Mouse (Mus musculus) yolk sac, embryonic 10.5 days (tissue): Measurements from ENCODE around the gene 4430402I18Rik.
A peak's percentile ranks its signal among the peaks of the same experiment; 100 is the strongest.

Source experiments
- DNase-seq: peaks from one replicate; pipeline ENCODE4 v3.0.0-alpha.2; 2017; ENCODE audit warnings: low spot score

The 4430402I18Rik gene

DNA sequence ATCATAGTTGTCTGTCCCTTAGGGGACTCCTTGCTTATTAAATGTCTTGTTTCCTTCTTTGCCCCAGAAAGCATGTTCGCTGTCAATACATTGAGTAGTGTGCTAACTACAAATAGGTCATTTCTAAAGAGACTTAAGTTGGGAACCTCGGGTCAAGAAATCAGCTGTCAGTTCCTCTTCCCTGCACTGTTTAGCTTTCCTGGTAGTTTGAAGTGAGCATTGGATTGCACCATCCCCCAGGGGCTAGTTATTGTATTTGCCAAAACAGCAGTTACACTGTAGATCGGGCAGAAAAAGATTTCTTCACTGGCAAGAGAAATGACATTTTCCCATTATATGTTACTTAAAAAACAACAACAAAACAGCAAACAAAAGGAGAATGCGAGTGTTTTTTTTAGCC lies 578 bp upstream of the 4430402I18Rik start:
- DNase-seq = no peak

DNA sequence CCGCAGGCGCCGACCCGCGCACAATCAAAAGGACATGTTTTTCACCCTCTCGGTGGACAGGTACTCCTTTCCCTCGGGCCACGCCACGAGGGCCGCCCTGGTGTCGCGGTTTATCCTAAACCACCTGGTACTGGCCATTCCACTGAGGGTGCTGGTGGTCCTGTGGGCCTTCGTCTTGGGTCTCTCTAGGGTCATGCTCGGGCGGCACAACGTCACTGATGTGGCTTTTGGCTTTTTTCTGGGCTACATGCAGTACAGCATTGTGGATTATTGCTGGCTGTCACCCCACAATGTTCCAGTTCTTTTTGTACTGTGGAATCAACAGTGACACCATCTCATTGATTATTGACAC lies 3.1 kb downstream of the 4430402I18Rik start:
- DNase-seq = no peak

DNA sequence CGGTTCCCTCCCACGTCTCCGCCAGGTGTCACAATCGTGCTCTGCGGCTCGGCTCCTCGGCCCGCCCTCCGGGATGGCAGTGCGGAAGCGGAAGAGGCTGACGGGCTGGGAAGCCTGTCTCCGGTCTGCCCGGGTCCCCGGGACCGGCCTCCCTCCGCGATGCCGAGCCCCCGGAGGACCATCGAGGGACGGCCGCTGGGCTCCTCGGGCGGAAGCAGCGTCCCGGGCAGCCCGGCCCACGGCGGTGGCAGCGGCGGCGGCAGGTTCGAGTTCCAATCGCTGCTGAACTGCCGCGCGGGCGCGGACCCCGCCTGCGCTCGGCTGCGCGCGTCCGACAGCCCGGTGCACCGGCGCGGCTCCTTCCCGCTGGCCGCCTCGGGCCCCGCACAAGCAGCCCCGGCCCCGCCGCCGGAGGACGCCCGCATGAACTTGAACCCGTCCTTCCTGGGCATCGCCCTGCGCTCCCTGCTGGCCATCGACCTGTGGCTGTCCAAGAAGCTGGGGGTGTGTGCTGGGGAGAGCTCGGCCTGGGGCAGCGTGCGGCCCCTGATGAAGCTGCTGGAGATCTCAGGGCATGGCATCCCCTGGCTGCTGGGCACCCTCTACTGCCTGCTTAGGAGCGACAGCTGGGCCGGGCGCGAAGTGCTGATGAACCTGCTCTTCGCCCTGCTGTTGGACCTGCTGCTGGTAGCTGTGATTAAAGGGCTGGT lies 3.6 kb downstream of the 4430402I18Rik start, which contains the start of gene Plpp6:
Gene Plpp6, plus strand, starts transcription at position 112 of the 710 bp plus-strand sequence.
- peak; percentile 81 for DNase-seq

- no peak for DNase-seq
Observed at GRCm38 (mm10) chr19:28963513-28963841, 4.1 kb downstream of the 4430402I18Rik start.

DNA sequence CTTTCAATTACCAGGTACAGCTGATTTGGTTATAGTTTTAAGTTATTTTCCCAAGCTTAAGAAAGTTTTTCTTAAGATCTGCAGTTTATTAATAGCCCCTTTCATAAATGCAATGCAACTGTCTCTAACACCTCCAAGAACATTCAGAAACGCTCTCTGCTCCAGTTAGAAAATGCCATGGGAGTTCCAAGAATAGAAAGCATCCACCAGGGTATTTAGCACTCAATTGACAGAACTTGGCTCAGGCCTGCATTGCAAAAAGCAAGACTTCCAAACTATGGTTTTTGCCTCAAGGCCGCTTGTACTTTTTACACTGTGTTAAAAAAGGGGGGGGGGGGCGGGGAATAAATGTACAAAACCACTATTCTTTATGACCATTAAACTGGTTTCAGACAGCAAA lies 4.5 kb downstream of the 4430402I18Rik start:
- DNase-seq = no peak

- no peak for DNase-seq
Observed at GRCm38 (mm10) chr19:28951251-28951650, 16.3 kb downstream of the 4430402I18Rik start.

GRCm38 (mm10) chr19:28947311-28947710 lies 20.3 kb downstream of the 4430402I18Rik start:
- no peak for DNase-seq

DNA sequence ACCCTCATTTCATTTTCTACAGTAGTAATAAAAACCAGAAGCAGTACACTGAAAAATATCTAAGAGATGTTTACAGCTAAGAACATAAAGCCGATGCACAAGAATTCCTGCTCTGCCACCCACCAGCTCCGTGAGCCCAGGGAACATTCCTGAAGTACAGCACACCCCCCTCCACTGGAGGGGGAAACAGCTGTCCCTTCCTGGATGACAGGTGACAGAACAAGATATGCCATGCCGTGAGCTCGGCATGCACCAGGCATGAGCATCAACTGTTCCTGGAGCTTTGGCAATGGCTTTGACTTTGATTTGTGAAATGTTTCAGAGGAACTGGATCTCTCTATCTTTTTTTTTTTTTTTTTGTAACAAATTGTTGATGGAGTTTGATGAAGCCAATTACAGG lies 20.8 kb downstream of the 4430402I18Rik start:
- DNase-seq = no peak

DNA sequence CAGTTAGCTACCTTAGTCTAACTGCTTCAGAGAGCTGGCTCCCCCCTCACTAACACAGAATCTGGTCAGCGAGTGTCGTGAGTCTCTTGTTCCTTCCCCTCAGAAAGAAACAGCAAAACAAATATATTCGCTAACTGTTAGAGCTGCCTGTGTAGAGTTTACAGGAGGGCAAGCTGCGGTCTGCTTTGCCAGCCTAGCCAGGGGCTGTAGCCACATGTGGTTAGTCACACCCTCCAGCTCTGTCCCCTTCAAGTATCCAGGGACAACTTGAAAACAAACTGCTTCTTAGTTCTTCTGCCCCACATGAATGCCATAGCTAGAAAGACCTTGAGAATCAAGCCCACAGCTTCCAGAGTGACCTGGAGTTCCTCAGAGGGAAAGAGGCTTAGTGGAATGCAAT lies 26.3 kb downstream of the 4430402I18Rik start:
- no peak for DNase-seq

DNA sequence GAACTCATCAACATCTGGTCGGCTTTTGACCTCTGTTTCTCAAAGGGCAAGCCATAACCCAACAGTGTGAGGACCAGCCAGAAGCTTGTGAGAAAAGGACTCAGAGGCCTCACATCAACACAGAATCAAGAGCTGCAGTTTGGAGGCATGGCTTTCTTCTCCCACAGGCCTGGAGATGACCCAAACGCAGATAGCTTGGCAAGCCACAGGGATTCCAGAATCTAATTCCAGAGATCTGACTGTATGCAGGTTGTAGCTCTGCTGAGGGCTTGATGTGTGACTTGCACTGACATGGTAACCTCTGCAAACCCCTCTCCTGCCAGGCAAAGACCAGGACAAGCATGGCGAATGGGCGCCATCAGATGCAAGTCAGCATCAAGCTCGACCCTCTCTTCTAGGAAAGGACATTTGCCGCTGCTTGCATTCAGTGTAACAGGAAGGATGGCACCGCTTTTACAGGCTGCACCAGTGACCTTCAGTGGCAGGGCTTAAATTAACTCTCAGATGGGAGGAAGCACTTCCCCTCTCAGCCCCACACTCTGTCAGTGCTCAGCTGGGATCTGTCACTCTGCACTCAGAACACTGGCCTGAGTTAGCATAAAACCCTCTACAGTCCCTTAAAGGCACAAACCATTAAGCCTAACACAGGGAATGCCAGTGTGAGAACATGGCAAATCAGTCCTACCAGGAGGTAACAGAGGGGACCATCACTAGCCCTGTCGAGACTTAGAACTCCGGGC lies 27.3 kb downstream of the 4430402I18Rik start:
- no peak for DNase-seq

DNA sequence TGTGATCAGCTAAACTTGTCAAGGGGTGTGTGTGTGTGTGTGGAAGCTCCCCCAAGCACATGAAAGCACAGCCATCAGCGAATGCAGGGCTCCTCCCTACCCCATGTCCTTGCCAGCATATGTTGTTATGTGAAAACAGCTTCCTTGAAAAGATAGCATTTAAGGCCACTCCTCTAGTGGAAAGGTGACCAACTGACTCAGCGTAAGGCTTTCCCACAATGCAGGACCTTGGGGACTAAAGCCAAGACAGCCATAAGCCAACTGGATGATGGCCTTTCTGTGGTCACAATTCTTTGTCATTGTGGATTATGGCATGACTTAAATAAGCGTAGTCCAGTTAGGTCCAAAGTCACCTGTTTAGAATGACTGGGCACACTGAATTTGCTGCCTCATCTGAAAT lies 32.7 kb downstream of the 4430402I18Rik start:
- no peak for DNase-seq

DNA sequence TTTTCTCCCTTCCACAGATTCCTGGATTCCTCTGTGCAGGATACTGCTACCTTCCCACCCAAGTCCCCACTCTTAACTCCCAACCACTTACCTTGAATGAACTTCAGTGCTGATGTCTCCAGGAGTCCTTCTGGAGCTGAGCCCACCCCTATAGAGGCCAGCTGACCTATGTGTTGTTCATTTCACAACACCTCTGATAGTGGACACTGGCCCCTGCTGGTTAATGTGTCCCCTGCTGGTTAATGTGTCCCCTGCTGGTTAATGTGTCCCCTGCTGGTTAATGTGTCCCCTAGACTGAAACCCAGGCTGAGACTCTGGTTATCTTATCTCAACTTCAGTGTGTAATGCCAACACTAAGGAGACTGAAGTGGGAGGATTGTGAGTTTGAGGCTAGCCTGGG lies 38.6 kb downstream of the 4430402I18Rik start:
- DNase-seq = peak; percentile 77

GRCm38 (mm10) chr19:28927396-28927795 lies 40.2 kb downstream of the 4430402I18Rik start:
- peak; percentile 54 for DNase-seq

- DNase-seq = no peak
Observed at GRCm38 (mm10) chr19:28926366-28926765, 41.2 kb downstream of the 4430402I18Rik start.

DNA sequence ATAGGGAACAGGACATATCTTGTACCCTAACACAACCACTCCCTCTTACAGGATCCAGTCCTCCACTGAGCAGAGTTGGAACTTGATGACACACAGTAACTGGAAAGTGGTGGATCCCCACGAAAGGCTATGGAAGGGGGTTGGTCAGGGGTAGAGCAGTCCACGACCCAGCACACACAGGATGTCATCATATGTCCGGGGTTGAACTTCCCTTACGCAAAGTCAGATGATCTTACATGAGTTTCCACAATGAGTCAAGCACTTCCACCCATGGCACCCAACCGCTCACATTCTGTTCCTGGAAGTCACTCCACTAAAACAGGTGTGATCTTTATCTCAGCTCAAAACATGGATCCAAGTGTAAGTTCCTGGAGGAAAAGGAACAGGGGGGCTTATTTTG lies 49.8 kb downstream of the 4430402I18Rik start:
- peak; percentile 33 for DNase-seq

DNA sequence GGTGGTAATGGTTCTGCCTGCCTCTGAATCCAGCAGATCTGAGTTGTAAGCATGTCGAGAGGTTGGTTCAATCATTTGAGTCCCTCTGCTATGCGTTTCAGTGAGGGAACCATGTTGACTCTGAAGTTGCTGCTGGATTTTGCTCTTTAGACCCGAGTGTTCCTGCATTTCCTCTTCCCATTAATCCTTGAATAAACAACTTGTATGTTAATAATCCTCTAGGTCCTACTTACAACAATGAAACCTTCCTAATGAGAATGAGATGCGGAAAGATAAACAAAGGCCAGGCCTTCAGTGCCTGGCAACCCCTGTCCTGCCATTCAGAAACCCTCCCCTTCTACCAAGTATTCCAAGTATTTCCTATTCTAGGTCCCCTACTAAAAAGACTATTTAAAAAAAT lies 51.1 kb downstream of the 4430402I18Rik start:
- DNase-seq = peak; percentile 61

GRCm38 (mm10) chr19:28915602-28916250 lies 51.9 kb downstream of the 4430402I18Rik start:
- DNase-seq = no peak

DNA sequence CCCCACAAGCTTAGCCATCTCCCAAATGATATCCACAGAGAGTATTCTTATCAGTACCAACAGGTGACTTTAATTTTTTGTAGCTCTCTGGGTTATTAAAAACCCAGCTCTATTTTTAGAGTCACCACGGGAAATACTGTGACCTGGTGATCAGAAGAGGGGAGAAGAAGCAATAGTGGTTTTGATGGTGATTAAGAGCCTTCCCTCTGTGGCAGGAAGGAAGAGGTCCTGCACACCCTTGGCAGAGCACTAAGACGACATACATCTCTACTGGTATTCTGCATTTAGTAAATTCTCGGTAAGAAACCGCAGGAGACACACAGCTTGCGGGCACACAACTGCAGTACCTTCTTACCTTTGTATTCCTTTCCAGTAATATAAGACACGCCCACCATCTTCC lies 53.0 kb downstream of the 4430402I18Rik start:
- no peak for DNase-seq

- no peak for DNase-seq
Observed at GRCm38 (mm10) chr19:28908693-28909092, 58.9 kb downstream of the 4430402I18Rik start.

GRCm38 (mm10) chr19:28908186-28908585 lies 59.4 kb downstream of the 4430402I18Rik start:
- no peak for DNase-seq

GRCm38 (mm10) chr19:28903536-28904119 lies 64.0 kb downstream of the 4430402I18Rik start:
- no peak for DNase-seq

DNA sequence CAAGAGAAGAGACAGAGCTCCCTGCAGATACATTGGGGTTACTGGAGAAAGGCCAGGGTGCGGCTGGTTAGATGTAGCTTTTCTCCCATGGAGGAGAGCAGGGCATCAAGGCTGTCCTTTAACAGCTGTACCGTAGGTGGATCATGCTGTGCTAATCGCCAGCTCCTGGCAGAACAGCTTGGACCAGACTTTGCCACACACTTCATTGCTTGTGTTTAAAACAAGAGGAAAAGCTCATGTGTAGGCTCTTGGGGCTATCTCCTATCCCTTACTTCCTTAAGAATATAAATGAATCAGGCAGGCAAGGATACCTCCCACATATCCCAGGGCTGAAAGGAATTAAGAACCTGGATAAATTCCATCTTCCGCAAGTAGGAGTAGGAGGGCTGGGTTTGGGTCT lies 64.8 kb downstream of the 4430402I18Rik start:
- DNase-seq = no peak

DNA sequence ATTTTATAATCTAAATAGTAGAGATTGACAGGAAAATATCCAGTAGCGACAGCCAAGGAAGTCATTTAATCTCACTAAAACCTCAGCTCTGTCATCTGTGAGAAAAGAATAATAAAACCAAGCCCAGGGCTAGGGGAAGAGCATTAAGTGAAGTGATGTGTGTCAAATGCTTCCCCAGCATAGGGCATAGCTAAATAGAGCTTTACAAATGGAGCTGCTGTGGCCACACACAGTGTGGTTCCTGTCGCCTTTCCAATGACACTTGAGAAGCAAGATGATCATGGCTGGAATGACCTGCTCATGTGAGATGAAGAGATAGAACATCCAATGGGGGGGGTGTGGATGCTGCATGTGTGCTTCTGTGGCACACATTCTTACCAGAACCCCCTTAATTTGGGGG lies 65.5 kb downstream of the 4430402I18Rik start:
- no peak for DNase-seq
